Mouse (Mus musculus) B cell, adult 62 days (primary cell): ENCODE data around the gene Cox16. TPM values are rescaled to one million over a fixed set of nuclear protein-coding genes. Genes with fewer than 3 reads are reported as not detected.

Source experiments
- total RNA-seq: library from RNA; stranded (reverse); gene quantifications from 4 replicates; pipeline ENCODE4 v1.2.4, GENCODE M21; 2023

Gene Cox16
- total RNA-seq = 42.8 to 61.1 TPM (median 55.0 TPM) in 4 replicates

DNA sequence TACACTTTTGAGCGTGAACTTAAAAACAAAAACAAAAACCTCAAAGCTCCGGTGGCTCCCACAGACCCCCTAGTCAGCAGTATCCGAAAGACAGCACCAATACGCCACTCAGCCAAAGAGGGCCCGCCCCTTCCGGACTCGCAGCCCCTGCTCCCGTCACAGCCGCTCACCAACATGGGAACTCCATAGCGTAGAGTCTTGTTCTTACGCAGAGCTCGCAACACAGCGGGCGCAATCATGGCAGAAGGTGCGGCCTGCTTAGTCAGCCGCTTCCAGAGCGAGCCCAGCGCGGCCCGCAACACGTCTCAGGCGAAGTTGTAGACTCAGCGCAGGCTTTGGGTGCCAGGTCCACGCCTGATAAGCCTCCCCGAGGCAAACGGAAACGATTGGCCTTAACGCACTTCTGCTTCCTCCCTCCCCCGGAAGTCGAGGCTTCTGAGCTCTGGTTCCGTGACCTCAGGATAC, at the start of gene Cox16:
Gene Cox16 (minus strand): TSS at position 401 of the 465 bp plus-strand sequence.

DNA sequence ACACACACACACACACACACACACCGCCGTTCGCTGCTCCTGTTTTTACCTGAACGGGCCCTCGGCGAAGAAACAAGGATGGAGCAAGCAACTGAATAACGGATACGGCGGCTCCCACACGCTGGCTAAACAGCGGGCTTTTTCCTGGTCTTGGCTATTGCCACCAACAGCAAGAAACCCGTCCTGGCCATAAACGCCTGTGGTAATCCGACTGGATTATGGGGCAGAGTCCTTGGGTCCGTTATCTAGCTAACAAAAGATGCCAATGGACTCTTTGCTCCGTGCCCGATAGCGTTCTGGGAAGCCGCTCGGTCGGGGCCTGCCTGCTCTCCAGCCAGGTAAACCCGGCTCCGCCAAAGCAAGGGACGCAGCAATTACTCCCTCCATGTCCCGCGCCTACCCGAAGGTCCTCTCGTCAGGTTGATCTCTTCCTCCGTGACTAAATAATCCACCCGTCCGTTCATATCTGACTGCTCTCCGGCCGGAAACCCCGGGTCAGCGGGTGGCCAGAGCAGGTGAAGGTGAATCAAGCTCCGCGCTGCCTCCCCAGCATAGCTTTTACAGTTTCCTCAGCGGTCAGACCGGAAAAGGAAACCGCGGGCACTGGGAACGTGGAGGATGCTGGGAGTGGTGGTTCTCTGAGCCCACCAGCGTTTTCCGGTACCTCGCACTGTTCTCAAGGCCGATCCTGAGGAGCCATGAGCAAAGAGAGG, 47.5 kb upstream of the Cox16 start, which contains the start of the genes Gm20498 and Synj2bp:
Gene Gm20498 (minus strand): TSS at position 590 of the 713 bp plus-strand sequence.
Gene Synj2bp (minus strand): TSS at position 596 of the 713 bp plus-strand sequence.

GRCm38 (mm10) chr12:81421846-81422245, 63.1 kb downstream of the Cox16 start, which contains the start of gene Adam4:
Adam4 (minus strand) TSS chr12:81421946.

DNA sequence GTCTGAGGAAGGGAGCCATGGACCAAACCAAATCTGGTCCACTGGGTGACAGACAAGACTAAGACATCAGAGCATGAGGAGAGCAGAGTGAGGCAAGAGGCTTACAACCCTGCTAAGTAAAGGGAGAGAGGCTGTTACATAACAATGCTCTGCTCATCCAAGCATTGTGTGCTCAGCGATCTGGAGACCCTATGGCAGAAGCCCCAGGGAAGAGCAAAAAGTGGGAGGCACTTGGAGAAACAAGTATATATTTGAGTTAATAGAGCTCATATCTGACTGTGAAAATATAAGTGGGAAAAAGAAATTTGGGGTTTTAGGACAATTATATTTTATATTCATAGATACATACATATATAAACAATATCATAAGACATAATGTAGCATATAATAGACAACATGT, 105.6 kb downstream of the Cox16 start, which contains the start of gene Gm4787:
Gene Gm4787 (minus strand): TSS at position 101 of the 400 bp plus-strand sequence.

GRCm38 (mm10) chr12:81332875-81333421, 152.0 kb downstream of the Cox16 start, which contains the start of gene Slc8a3:
Slc8a3 (minus strand) TSS chr12:81333180.

Other genes with a start within 250 kb of the Cox16 start
- not detected in 4 replicates for gene Slc8a3, start 151.9 kb downstream of the Cox16 start, total RNA-seq
- gene Gm4787, start 105.7 kb downstream of the Cox16 start, total RNA-seq = 0.43 to 0.97 TPM (median 0.62 TPM) in 4 replicates
- 1.0 to 2.1 TPM (median 1.4 TPM) in 4 replicates for gene Adam4, start 63.2 kb downstream of the Cox16 start, total RNA-seq
- 12.0 to 20.1 TPM (median 16.0 TPM) in 4 replicates for gene Gm20498, start 47.8 kb upstream of the Cox16 start, total RNA-seq
- 20.0 to 28.8 TPM (median 22.8 TPM) in 4 replicates for gene Synj2bp, start 47.8 kb upstream of the Cox16 start, total RNA-seq
- gene Adam21, start 83.3 kb upstream of the Cox16 start, total RNA-seq = 0.19 to 0.32 TPM in 2 of 4 replicates, not detected in the others
- 47.6 to 65.4 TPM (median 52.3 TPM) in 4 replicates for gene Med6, start 109.9 kb upstream of the Cox16 start, total RNA-seq
- gene Ttc9, start 146.1 kb upstream of the Cox16 start, total RNA-seq = not detected in 4 replicates